Mouse (Mus musculus) liver, embryonic 16.5 days (tissue): ENCODE data around the gene Slmap. TPM values are rescaled to one million over a fixed set of nuclear protein-coding genes. Genes with fewer than 3 reads are reported as not detected.

Experiments used
- ATAC-seq: fragments of 200-750 bp; cut with Nextera tagmentation; 2 replicates; pipeline ENCODE4 v1.8.0; 2017; ENCODE audit warnings: low read depth, mild to moderate bottlenecking, moderate number of reproducible peaks, moderate library complexity
- H3K27ac ChIP-seq: fragments of 300-500 bp; sonication (generic); 2 replicates; pipeline ENCODE4 v1.5.1; 2014; ENCODE audit warnings: mild to moderate bottlenecking, low read length
- H3K27me3 ChIP-seq: fragments of 300-500 bp; sonication (generic); 2 replicates; pipeline ENCODE4 v1.6.1; 2014; ENCODE audit warnings: low read depth, low read length, mixed read lengths; ENCODE audit not compliant: control insufficient read depth, insufficient read depth
- H3K36me3 ChIP-seq: fragments of 300-500 bp; sonication (generic); 2 replicates; pipeline ENCODE4 v1.6.1; 2014; ENCODE audit warnings: mild to moderate bottlenecking; ENCODE audit not compliant: control insufficient read depth, insufficient read depth
- H3K4me1 ChIP-seq: fragments of 300-500 bp; sonication (generic); 2 replicates; pipeline ENCODE4 v1.6.1; 2014; ENCODE audit warnings: low read depth, low read length, mixed read lengths; ENCODE audit not compliant: control insufficient read depth
- H3K4me2 ChIP-seq: fragments of 300-500 bp; sonication (generic); 2 replicates; pipeline ENCODE4 v1.6.1; 2014; ENCODE audit warnings: low read depth, low read length, mixed read lengths
- H3K4me3 ChIP-seq: fragments of 300-500 bp; sonication (generic); 2 replicates; pipeline ENCODE4 v1.5.1; 2014; ENCODE audit warnings: low read depth, mild to moderate bottlenecking, low read length
- H3K9ac ChIP-seq: fragments of 300-500 bp; sonication (generic); 2 replicates; pipeline ENCODE4 v1.6.1; 2014; ENCODE audit warnings: low read depth, low read length
- H3K9me3 ChIP-seq: fragments of 300-500 bp; sonication (generic); replicated peaks from 2 replicates; pipeline ENCODE4 v1.6.1; 2016; ENCODE audit warnings: low read length; ENCODE audit not compliant: control insufficient read depth
- WGBS: fragments of 180-500 bp; shearing (Covaris S2); extraction: QIAGEN DNeasy Blood & Tissue Kit; methylation state at CpG from one replicate; pipeline ENCODE4 v1.1.7; 2014; ENCODE audit not compliant: insufficient replicate concordance; 5-methylcytosine and 5-hydroxymethylcytosine counted together
- polyA plus RNA-seq: library from polyadenylated mRNA; unstranded; fragments of >200 nt; fragmentation: Nextera tagmentation; extraction: Ambion mirVana; gene quantifications from 2 replicates; pipeline ENCODE4 v1.2.1, GENCODE M21; 2015

Gene Slmap
- polyA plus RNA-seq, 1 experiment from 2014 or later, result 7.5 TPM

DNA sequence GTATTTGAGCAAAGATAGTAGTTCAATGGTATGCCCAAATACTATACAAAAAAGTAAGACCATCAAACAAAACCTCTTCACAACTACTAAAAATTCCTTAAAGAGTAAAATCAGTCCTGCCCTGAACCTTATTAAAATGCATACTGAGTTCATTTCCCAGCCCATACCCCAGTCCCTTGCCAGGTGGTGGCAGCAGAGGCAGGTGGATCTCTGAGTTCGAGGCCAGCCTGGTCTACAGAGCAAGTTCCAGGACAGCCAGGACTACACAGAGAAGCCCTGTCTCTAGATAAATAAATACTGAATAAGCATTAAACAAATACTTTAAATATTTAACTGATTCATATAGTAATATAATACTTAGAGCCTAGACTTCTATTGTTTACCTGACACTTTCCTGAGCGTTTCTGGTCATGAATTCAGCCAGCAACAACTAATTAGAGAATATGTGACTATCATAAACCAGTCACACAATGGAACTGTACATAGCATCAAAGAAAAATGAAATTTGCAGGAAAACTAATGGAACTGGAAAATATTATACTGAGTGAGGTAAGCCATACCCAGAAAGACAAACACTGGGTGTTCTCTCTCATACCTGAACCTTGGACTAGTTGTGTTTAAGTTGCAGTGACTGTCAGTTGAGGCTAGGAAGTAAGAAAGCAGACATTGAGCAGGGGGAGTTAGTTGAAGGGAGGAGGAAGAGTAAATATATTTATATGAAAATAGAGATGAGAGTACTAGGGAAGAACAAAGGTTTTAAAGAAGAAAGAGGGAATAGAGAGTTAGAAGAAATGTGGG lies 34.4 kb downstream of the Slmap start:
- Histone ChIP-seq H3K9me3 (no peaks in the 10 kb centered on the region), H3K27me3 (no peaks in the 10 kb centered on the region), H3K27ac (no peak overlapping the region), H3K4me3 (no peak overlapping the region), H3K9ac (no peak overlapping the region), H3K36me3 (no peaks in the 10 kb centered on the region), H3K4me2 (no peak overlapping the region), H3K4me1 (no peaks in the 10 kb centered on the region; the same call in 1 of the 2 replicates)
- peak; percentile 56; the same call in 1 of the 2 replicates for ATAC-seq
- WGBS, result 75% methylated on average over 2 of the region's 2 CpGs

DNA sequence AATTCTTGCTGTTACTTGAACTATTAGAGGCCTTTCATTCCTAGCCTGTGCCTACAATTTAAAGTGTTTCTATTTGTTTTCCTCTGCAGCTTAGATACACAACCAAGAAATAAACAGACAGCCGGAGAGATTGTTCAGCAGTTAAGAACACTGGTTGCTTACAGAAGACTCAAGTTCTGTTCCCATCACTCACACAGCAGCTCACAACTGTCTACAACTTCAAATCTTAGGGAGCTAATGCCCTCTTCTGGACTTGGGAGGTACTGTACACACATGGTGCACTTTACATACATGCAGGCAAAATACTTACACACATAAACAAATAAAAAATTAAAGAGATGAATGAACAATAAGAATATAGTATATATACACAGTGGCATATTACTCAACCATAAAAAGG lies 39.7 kb downstream of the Slmap start:
- 74% methylated on average over 1 of the region's 1 CpGs for WGBS
- no peaks in the 10 kb centered on the region for H3K9me3 ChIP-seq
- no peak overlapping the region for H3K27ac ChIP-seq
- H3K36me3 ChIP-seq, result no peaks in the 10 kb centered on the region
- ATAC-seq, result no peak
- H3K4me2 ChIP-seq, result no peak overlapping the region
- no peaks in the 10 kb centered on the region for H3K27me3 ChIP-seq
- no peak overlapping the region for H3K4me3 ChIP-seq
- no peak overlapping the region for H3K9ac ChIP-seq
- H3K4me1 ChIP-seq, result no peaks in the 10 kb centered on the region

DNA sequence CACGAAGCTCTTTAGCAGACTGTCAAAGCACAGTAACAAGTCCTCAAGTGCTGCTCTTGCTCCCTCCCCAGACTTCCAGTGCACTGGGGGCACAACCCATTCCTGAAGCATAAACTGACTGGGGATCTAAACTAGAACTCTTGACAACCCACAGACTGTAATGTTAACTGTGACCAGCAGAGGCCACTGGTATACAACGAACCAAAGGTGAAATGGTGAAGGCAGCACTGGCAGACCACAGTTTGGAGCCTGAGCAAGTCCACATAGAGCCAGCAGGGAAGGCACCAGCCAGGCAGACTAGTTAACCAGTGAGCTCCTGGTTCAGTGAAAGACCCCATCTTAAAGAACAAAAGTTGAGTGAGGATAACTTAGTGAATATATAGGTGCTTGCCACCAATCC lies 43.6 kb downstream of the Slmap start:
- Histone ChIP-seq H3K9ac (no peak overlapping the region), H3K4me2 (no peak overlapping the region), H3K36me3 (no peaks in the 10 kb centered on the region), H3K27ac (no peak overlapping the region), H3K4me3 (no peak overlapping the region), H3K4me1 (no peaks in the 10 kb centered on the region), H3K27me3 (no peaks in the 10 kb centered on the region), H3K9me3 (no peaks in the 10 kb centered on the region)
- ATAC-seq, result peak; percentile 59
- WGBS, result 33% methylated on average over 2 of the region's 2 CpGs

DNA sequence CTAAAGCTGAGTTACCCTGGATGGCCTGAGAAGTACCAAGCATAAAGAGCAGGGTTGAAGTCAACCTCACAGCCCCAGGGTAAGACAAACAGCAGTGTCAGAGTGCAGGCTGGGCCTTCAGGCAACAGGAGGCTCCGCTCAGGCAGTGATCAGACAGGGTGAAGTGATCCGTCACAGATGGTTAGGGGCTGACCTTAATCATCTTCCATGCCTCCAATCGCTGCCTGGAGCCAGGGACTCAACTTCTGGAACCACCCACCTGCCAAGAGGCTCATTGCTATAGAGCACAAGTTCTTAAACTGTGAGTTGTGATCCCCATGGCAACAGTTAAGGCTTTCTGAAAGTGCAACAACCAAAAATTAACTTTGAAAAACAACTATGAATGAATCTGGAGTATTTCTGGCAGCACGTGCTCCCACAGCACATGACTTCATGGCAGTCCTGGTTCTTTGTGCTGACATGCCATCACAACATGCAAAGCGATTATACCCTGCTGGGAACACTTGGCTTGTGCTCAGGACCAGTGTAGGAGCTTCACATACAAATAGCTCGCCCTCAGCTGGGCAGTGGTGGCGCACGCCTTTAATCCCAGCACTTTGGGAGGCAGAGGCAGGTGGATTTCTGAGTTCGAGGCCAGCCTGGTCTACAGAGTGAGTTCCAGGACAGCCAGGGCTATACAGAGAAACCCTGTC lies 46.3 kb downstream of the Slmap start:
- Histone ChIP-seq H3K27me3 (no peaks in the 10 kb centered on the region), H3K4me1 (no peaks in the 10 kb centered on the region), H3K4me2 (no peak overlapping the region), H3K9ac (no peak overlapping the region), H3K4me3 (no peak overlapping the region), H3K27ac (no peak overlapping the region), H3K9me3 (no peaks in the 10 kb centered on the region), H3K36me3 (no peaks in the 10 kb centered on the region)
- 71% methylated on average over 9 of the region's 9 CpGs for WGBS
- no peak for ATAC-seq

DNA sequence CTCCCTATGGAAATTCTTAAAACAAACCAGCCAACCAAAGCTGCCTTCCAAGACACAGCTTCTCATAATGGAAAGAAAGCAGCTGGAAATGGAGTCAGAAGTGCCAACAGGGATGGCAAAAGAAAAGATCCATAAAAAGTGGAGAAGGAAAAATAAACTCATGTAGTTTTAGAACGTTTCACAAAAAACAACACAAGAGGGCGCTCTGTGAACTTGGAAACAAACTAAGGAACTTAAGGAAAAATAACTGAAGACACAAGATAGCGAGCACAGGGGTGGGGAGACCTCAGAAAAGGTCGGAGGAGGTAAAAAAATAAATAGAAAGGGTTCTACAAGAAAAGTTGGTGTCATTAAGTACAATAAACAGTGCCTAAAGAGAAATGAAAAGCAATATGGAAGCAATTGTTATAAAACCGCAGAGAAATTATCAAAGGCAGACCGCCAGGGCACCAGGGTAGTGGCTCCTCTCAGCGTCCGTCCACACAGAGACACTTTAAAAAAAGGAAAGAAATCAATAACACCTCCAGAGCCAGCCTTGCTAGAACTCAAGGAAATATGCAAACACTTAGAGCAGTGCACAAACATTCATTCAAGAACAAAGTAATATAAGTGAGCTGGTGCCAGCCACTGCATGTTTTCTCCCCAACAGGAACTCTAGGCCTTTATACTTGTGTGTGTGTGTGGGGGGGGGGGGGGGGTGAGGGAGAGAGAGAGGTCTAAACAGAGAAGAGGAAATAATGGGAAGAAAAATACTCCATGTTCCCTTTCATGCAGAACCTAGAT lies 48.1 kb downstream of the Slmap start:
- Histone ChIP-seq H3K27ac (no peak overlapping the region), H3K27me3 (no peaks in the 10 kb centered on the region), H3K4me1 (no peaks in the 10 kb centered on the region), H3K9me3 (no peaks in the 10 kb centered on the region), H3K9ac (no peak overlapping the region), H3K4me2 (no peak overlapping the region), H3K36me3 (no peaks in the 10 kb centered on the region), H3K4me3 (no peak overlapping the region)
- no peak for ATAC-seq
- WGBS, result 45% methylated on average over 8 of the region's 8 CpGs

DNA sequence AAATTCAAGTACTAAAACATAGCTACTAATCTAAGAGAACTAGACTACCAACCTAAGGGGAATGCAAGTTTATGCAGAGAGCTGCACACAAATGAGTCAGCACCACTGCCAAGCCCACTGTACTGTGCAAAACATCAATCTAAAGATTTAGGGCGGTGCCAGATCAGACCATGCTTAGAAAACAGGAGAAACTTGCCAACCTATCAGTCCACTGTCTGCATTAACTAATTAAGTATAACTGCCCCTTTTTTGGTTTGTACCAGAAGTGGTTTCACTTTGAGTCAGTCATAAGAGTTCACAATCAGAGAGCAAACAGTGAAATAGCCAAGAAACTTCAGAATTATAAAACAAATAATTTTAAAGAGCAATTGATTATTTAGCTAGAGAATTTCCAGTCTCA lies 53.3 kb downstream of the Slmap start:
- Histone ChIP-seq H3K9me3 (no peaks in the 10 kb centered on the region), H3K36me3 (no peaks in the 10 kb centered on the region), H3K4me3 (no peak overlapping the region), H3K27ac (no peak overlapping the region), H3K4me2 (no peak overlapping the region), H3K27me3 (no peaks in the 10 kb centered on the region), H3K4me1 (no peaks in the 10 kb centered on the region), H3K9ac (no peak overlapping the region)
- 73% methylated on average over 1 of the region's 1 CpGs for WGBS
- no peak for ATAC-seq

DNA sequence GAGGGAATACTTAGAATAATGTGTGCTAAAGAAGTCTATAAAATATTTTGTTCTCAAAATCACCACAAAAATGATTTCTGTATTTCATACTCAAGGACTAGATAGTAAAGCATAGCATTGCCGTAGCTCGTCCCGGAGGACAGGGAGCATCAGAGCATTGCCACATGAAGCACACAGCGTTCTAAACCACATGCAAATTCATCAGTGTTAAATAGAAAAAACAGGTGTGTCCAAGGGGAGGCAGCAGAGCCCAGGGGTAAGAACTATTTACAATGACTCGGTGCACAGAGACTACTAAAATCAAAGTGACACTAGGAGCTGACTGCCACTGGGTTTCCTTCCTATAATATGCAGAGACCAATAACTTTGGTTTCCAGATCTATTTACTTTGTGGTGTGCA lies 57.0 kb downstream of the Slmap start:
- ATAC-seq, result no peak
- no peak overlapping the region for H3K27ac ChIP-seq
- no peaks in the 10 kb centered on the region for H3K36me3 ChIP-seq
- no peaks in the 10 kb centered on the region for H3K9me3 ChIP-seq
- no peak overlapping the region for H3K9ac ChIP-seq
- 84% methylated on average over 5 of the region's 5 CpGs for WGBS
- H3K4me3 ChIP-seq, result no peak overlapping the region
- no peaks in the 10 kb centered on the region for H3K27me3 ChIP-seq
- H3K4me2 ChIP-seq, result no peak overlapping the region
- no peaks in the 10 kb centered on the region for H3K4me1 ChIP-seq

DNA sequence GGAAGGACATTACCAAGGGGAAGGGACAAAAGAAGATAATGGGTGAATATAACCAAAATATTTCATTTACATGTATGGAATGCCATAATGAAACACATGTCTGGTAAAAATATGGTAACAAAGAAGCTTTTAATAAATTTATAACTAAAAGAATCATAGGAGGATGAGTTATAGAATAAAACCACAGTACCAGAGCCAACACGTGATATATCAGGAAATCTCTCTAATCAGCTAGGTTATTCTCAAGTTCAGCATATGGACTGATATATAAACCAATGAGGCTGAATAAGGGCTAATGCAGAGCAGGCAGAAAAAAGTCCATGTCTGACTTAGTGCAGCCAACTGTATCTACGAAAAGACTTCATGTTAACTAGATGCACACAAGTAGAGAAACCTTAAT lies 58.3 kb downstream of the Slmap start:
- no peak for ATAC-seq
- no peak overlapping the region for H3K4me2 ChIP-seq
- no peaks in the 10 kb centered on the region for H3K4me1 ChIP-seq
- H3K27ac ChIP-seq, result no peak overlapping the region
- 59% methylated on average over 2 of the region's 2 CpGs for WGBS
- no peak overlapping the region for H3K9ac ChIP-seq
- no peak overlapping the region for H3K4me3 ChIP-seq
- no peaks in the 10 kb centered on the region for H3K9me3 ChIP-seq
- H3K36me3 ChIP-seq, result no peaks in the 10 kb centered on the region
- no peaks in the 10 kb centered on the region for H3K27me3 ChIP-seq

DNA sequence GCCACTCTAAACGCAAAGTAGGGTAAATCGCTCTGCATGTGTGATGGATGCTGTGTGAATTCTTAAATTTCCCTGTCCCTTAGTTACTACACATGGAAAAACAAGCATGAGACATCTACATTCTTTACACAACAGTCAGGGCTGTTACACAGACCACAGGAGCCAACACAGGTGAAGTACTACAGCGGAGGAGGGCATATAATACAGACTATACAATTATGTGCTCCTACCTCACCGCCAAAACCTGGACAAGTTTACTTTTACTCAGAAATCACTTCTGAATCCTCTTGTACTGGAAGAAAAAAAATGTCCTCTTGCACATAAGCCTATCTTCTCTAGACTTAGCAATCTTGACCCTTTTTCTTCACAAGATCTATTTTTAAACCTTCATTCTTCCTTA lies 66.8 kb downstream of the Slmap start:
- 89% methylated on average over 4 of the region's 4 CpGs for WGBS

More for the DNA sequence above, 66.8 kb downstream of the Slmap start:
- Histone ChIP-seq H3K9me3 (no peaks in the 10 kb centered on the region), H3K9ac (no peak overlapping the region), H3K4me3 (no peak overlapping the region), H3K27ac (no peak overlapping the region), H3K4me2 (no peak overlapping the region), H3K4me1 (no peaks in the 10 kb centered on the region), H3K27me3 (no peaks in the 10 kb centered on the region), H3K36me3 (no peaks in the 10 kb centered on the region; the same call in 1 of the 2 replicates)
- no peak for ATAC-seq
